Mouse (Mus musculus) liver, embryonic 14.5 days (tissue): ENCODE results near the gene Ptprd. TPM values are rescaled to one million over a fixed set of nuclear protein-coding genes. Genes with fewer than 3 reads are reported as not detected.

Experiments
- ATAC-seq: fragments of 200-750 bp; cut with Nextera tagmentation; 2 replicates; pipeline ENCODE4 v1.8.0; 2017; ENCODE audit warnings: moderate number of reproducible peaks, mild to moderate bottlenecking, moderate library complexity; ENCODE audit not compliant: insufficient read depth
- DNase-seq, 3 experiments: peaks; one replicate each; pipeline ENCODE4 v3.0.0-alpha.2; 2012 to 2013; ENCODE audit warnings: low read depth in 3 of 3, low spot score in 3 of 3
- H3K27ac ChIP-seq: fragments of 300-500 bp; sonication (generic); 2 replicates; pipeline ENCODE4 v1.5.1; 2014; ENCODE audit warnings: moderate library complexity, mild to moderate bottlenecking, control low read depth, inconsistent platforms
- H3K27me3 ChIP-seq: fragments of 300-500 bp; sonication (generic); 2 replicates; pipeline ENCODE4 v1.6.1; 2014; ENCODE audit warnings: mild to moderate bottlenecking, low read length, moderate library complexity; ENCODE audit not compliant: control insufficient read depth, insufficient read depth
- H3K36me3 ChIP-seq: fragments of 300-500 bp; sonication (generic); replicated peaks from 2 replicates; pipeline ENCODE4 v1.6.1; 2014; ENCODE audit warnings: low read depth; ENCODE audit not compliant: control insufficient read depth, insufficient read depth
- H3K4me1 ChIP-seq, 2 experiments: fragments of 200-500 bp in 1 of 2; fragments of 300-500 bp in 1 of 2; sonication (generic) in 1 of 2; replicated peaks; 2 replicates each; pipeline ENCODE4 v1.6.1; 2012 to 2014; ENCODE audit warnings: antibody characterized with exemption in 1 of 2, inconsistent platforms in 1 of 2, low read length in 1 of 2; ENCODE audit not compliant: control insufficient read depth in 2 of 2, insufficient read depth in 2 of 2
- H3K4me2 ChIP-seq: fragments of 300-500 bp; sonication (generic); 2 replicates; pipeline ENCODE4 v1.6.1; 2014; ENCODE audit warnings: low read depth, mild to moderate bottlenecking, control low read depth, moderate library complexity
- H3K4me3 ChIP-seq, 2 experiments: fragments of 200-500 bp in 1 of 2; fragments of 300-500 bp in 1 of 2; sonication (generic) in 1 of 2; 2 replicates each; pipeline ENCODE4 v1.5.1; 2012 to 2014; ENCODE audit warnings: low read depth in 2 of 2, low read length in 2 of 2, mild to moderate bottlenecking in 2 of 2, control low read depth in 1 of 2, inconsistent platforms in 1 of 2, moderate library complexity in 1 of 2; ENCODE audit not compliant: insufficient read depth in 1 of 2
- H3K9ac ChIP-seq: fragments of 300-500 bp; sonication (generic); replicated peaks from 2 replicates; pipeline ENCODE4 v1.6.1; 2014; ENCODE audit warnings: mild to moderate bottlenecking, control low read depth, moderate library complexity
- H3K9me3 ChIP-seq: fragments of 300-500 bp; sonication (generic); 2 replicates; pipeline ENCODE4 v1.6.1; 2016; ENCODE audit warnings: low read length, mixed read lengths; ENCODE audit not compliant: control insufficient read depth
- CTCF ChIP-seq: IDR thresholded peaks from 2 replicates; pipeline ENCODE4 v1.5.1; 2016; ENCODE audit warnings: antibody characterized with exemption, low read depth, control low read depth
- EP300 ChIP-seq: IDR thresholded peaks from 2 replicates; pipeline ENCODE4 v1.6.1; 2016; ENCODE audit warnings: antibody characterized with exemption, low read depth
- WGBS: fragments of 180-500 bp; shearing (Covaris S2); extraction: QIAGEN DNeasy Blood & Tissue Kit; methylation state at CpG from one replicate; pipeline ENCODE4 v1.1.7; 2014; ENCODE audit not compliant: insufficient replicate concordance; 5-methylcytosine and 5-hydroxymethylcytosine counted together
- polyA plus RNA-seq, 2 experiments: library from polyadenylated mRNA; depleted of rRNA in 1 of 2; stranded (reverse) in 1 of 2; unstranded in 1 of 2; fragments of >200 nt; fragmentation: Nextera tagmentation in 1 of 2; extraction: Ambion mirVana in 1 of 2; gene quantifications; 2 replicates each; pipeline versions ENCODE4 v1.2.1 to v1.2.3; 2012 to 2014

The Ptprd gene
- polyA plus RNA-seq, 2 experiments: 1.5 to 2.8 TPM

DNA sequence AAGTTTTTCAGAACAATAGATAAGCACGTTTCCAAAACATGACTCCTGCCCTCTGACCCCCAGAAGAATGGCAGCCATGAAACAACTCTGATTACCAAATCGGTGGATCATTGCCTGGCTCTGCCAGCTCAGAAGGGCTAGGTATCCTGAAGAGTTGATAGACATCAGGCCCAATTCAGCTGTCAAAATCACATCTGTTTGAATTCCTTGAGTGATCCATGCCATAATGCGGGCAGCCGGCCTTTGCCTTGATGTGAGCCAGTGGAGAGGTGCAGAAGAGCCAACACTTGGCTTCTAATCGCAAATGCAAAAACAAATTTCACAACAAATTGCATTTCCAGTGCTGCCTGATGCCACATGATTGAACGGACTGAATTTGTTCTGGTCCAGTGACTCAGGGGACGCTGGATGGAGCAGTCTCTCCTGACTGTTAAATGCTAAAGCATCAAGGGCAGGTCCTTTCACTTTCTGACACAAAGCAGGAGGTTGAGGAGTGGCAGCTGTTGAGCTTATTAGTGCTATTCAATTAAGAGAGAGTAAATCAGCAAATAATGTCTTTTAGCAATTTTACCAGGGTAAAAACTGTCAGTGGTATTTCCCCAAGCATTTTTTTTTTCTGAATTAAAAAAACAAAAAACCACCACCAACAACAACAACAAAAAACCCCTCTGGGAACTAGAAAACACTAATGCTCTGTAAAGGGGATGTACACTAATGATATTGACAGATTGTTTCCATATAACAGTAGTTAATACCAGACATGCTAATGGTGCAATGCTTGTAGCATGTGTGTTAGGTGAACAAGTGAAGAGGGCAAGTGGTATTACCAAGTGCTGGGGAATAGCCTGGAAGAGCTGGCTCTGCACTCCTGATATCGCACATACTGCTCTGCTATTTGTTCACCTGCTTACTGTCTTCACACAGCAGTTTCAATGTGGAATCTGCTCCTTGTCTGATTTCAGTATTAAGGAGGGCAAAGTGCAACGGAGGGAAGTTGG lies 1413.5 kb downstream of the Ptprd start:
- Histone ChIP-seq H3K4me2 (no peak overlapping the region), H3K9ac (no peak overlapping the region), H3K9me3 (no peaks in the 10 kb centered on the region), H3K27me3 (no peaks in the 10 kb centered on the region), H3K4me1 (no peaks in the 10 kb centered on the region), H3K36me3 (no peaks in the 10 kb centered on the region), H3K4me3 (no peak overlapping the region), H3K27ac (no peak overlapping the region)
- WGBS: 54% methylated on average over 9 of the region's 9 CpGs
- TF ChIP-seq CTCF: no peak
- no peak for TF ChIP-seq EP300
- no peak for DNase-seq
- no peak for ATAC-seq

- Histone ChIP-seq H3K4me3 (no peak overlapping the region), H3K4me2 (no peak overlapping the region), H3K27ac (no peak overlapping the region), H3K36me3 (no peaks in the 10 kb centered on the region), H3K9ac (no peak overlapping the region), H3K27me3 (no peaks in the 10 kb centered on the region), H3K9me3 (no peaks in the 10 kb centered on the region), H3K4me1 (no peaks in the 10 kb centered on the region)
- 71% methylated on average over 2 of the region's 2 CpGs for WGBS
- DNase-seq: no peak
- TF ChIP-seq EP300: no peak
- TF ChIP-seq CTCF: no peak
- no peak for ATAC-seq
These were observed 1426.4 kb downstream of the Ptprd start for GRCm38 (mm10) chr4:76785389-76785788.

DNA sequence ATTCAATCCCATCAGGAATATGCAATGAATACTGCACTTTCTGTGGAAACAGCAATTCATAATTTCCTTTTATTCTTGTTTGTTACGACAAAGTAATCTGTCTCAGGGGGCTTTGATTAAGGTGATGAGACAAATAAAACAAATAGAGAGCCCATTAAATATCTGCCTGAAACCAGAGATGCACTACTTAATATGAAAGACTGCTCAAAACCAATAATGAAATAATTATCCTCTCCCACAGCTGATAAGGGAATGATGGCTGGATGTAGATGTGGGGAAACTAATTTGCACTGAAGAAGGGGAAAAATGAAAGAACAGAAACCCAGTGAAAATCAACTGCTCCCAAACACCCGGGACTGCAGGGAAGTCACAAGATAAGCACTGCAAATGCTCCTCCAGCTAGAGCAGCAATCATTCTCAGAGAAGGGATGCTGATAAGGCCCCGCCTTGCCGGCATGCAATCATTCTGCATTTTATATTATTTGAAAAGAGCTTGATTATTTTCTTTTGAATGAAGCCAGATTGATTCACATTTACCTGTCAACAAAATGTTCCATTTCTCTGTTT lies 1432.1 kb downstream of the Ptprd start:
- Histone ChIP-seq H3K36me3 (no peaks in the 10 kb centered on the region), H3K4me3 (no peak overlapping the region), H3K9me3 (no peaks in the 10 kb centered on the region), H3K4me2 (no peak overlapping the region), H3K27me3 (no peaks in the 10 kb centered on the region), H3K4me1 (no peaks in the 10 kb centered on the region), H3K27ac (no peak overlapping the region), H3K9ac (no peak overlapping the region)
- DNase-seq (no peak), ATAC-seq (no peak)
- 69% methylated on average over 4 of the region's 4 CpGs for WGBS
- no peak for TF ChIP-seq CTCF
- no peak for TF ChIP-seq EP300

- H3K4me2 ChIP-seq: no peak overlapping the region
These were observed 1444.8 kb downstream of the Ptprd start for GRCm38 (mm10) chr4:76766918-76767317.

GRCm38 (mm10) chr4:76766429-76766828 lies 1445.3 kb downstream of the Ptprd start:
- H3K4me2 ChIP-seq: no peak overlapping the region
- H3K9ac ChIP-seq: no peak overlapping the region
- DNase-seq: no peak
- no peaks in the 10 kb centered on the region for H3K36me3 ChIP-seq
- H3K4me3 ChIP-seq: no peak overlapping the region
- no peak overlapping the region for H3K27ac ChIP-seq
- no peaks in the 10 kb centered on the region for H3K4me1 ChIP-seq
- 56% methylated on average over 2 of the region's 2 CpGs for WGBS
- TF ChIP-seq CTCF (no peak), EP300 (no peak)
- ATAC-seq: no peak
- no peaks in the 10 kb centered on the region for H3K27me3 ChIP-seq
- no peaks in the 10 kb centered on the region for H3K9me3 ChIP-seq

More at GRCm38 (mm10) chr4:76766918-76767317, 1444.8 kb downstream of the Ptprd start:
- Histone ChIP-seq H3K4me3 (no peak overlapping the region), H3K9ac (no peak overlapping the region), H3K9me3 (no peaks in the 10 kb centered on the region), H3K36me3 (no peaks in the 10 kb centered on the region), H3K4me1 (no peaks in the 10 kb centered on the region), H3K27ac (no peak overlapping the region), H3K27me3 (no peaks in the 10 kb centered on the region)
- no peak for TF ChIP-seq CTCF
- TF ChIP-seq EP300: no peak
- DNase-seq: no peak
- ATAC-seq: no peak
- WGBS: 51% methylated on average over 3 of the region's 3 CpGs
